ENCODE assay signal across 8 mouse cellular contexts in genomic region chr6:30173551-30174460, GRCm38 (mm10).
DNase-seq lines count a peak whose midpoint lies in the region; ATAC-seq and TF ChIP-seq lines count a peak whose summit lies in the region.

No protein-coding gene starts in this region.

- ATAC-seq in hindbrain, embryonic 16.5 days, result no peak
- peak; percentile 66 for ATAC-seq in liver, embryonic 11.5 days (replicated peaks; ENCODE audit: low FRiP score)

- DNase-seq in gastrocnemius, adult 2 months, result no peak
- no peak for DNase-seq in gastrocnemius, postnatal 4 days (ENCODE audit: low spot score in 2 of 2)
- no peak for DNase-seq in liver, embryonic 11.5 days (ENCODE audit: low spot score)
- peak; percentile 55 for DNase-seq in neural tube, embryonic 10.5 days (ENCODE audit: extremely low spot score, low spot score)
- peak; percentile 65 to 66 for DNase-seq in urinary bladder, postnatal 36 days (ENCODE audit: low spot score in 2 of 2)
- DNase-seq in left cerebral cortex, postnatal 36 days (ENCODE audit: low spot score in 2 of 2), result no peak

- H3K9ac ChIP-seq in hindbrain, embryonic 16.5 days (ENCODE audit: low read depth, low read length), result no peak overlapping the region
- H3K9ac ChIP-seq in liver, embryonic 11.5 days (ENCODE audit: low read depth, low read length), result no peak overlapping the region; the same call in none of the 2 replicates

- no peaks in the 10 kb centered on the region for H3K9me3 ChIP-seq in hindbrain, embryonic 16.5 days (ENCODE audit: control insufficient read depth, low read length)
- H3K9me3 ChIP-seq in liver, embryonic 11.5 days (ENCODE audit: control insufficient read depth, low read length), result no peaks in the 10 kb centered on the region

- intact Hi-C loops in gastrocnemius, adult 2 months (cut with DNase I), result no loop called here
- intact Hi-C loops in left cerebral cortex, postnatal 36 days (cut with DNase I), result no loop called here

- no peak for TF ChIP-seq CTCF in gastrocnemius, adult 2 months (IDR thresholded peaks at IDR 0.05)
- TF ChIP-seq CTCF in bone marrow macrophage, adult 2 months (IDR thresholded peaks at IDR 0.05; ENCODE audit: low read depth, low read length), result no peak

- H3K27ac ChIP-seq in gastrocnemius, adult 2 months, result no peak overlapping the region
- H3K27ac ChIP-seq in bone marrow macrophage, adult 2 months (ENCODE audit: insufficient read depth, low read depth, low read length), result no peak overlapping the region
- no peak overlapping the region for H3K27ac ChIP-seq in hindbrain, embryonic 16.5 days (ENCODE audit: low read depth, low read length)
- H3K27ac ChIP-seq in liver, embryonic 11.5 days (ENCODE audit: low read depth, low read length), result no peak overlapping the region

- under 1% methylated on average over 60 of the region's 80 CpGs for WGBS in hindbrain, embryonic 16.5 days
- 2% methylated on average over 77 of the region's 80 CpGs for WGBS in liver, embryonic 11.5 days

- peaks cover 66% of the 10 kb centered on the region for H3K27me3 ChIP-seq in hindbrain, embryonic 16.5 days (replicated peaks; ENCODE audit: control insufficient read depth, insufficient read depth, low read length)
- H3K27me3 ChIP-seq in liver, embryonic 11.5 days (replicated peaks; ENCODE audit: control insufficient read depth, insufficient read depth, low read length), result peaks cover 99% of the 10 kb centered on the region

- no peaks in the 10 kb centered on the region for H3K36me3 ChIP-seq in hindbrain, embryonic 16.5 days (ENCODE audit: control insufficient read depth, insufficient read depth, low read length)
- no peaks in the 10 kb centered on the region for H3K36me3 ChIP-seq in liver, embryonic 11.5 days (ENCODE audit: control insufficient read depth, insufficient read depth, low read length)

- H3K4me3 ChIP-seq in gastrocnemius, adult 2 months, result peak overlapping the region; percentile 67
- peak overlapping the region; percentile 30 for H3K4me3 ChIP-seq in bone marrow macrophage, adult 2 months (ENCODE audit: insufficient read depth, low read length)
- H3K4me3 ChIP-seq in hindbrain, embryonic 16.5 days (ENCODE audit: low read length), result peak overlapping the region; percentile 19
- peak overlapping the region; percentile 50 for H3K4me3 ChIP-seq in liver, embryonic 11.5 days (ENCODE audit: low read depth, low read length)

- no peak for TF ChIP-seq POLR2A in bone marrow macrophage, adult 2 months (IDR thresholded peaks at IDR 0.05; ENCODE audit: borderline replicate concordance, low read depth, low read length)

- H3K4me1 ChIP-seq in bone marrow macrophage, adult 2 months (ENCODE audit: control insufficient read depth, insufficient read depth, low read length), result 0 out of 2 replicates have a peak, but pooled peaks cover 8% of the 10 kb centered on the region
- peaks cover 22% of the 10 kb centered on the region for H3K4me1 ChIP-seq in hindbrain, embryonic 16.5 days (ENCODE audit: control insufficient read depth, insufficient read depth, low read depth, low read length)
- peaks cover 24% of the 10 kb centered on the region for H3K4me1 ChIP-seq in liver, embryonic 11.5 days (replicated peaks; ENCODE audit: control insufficient read depth, insufficient read depth, low read length)

- H3K4me2 ChIP-seq in hindbrain, embryonic 16.5 days (ENCODE audit: low read length), result peak overlapping the region; percentile 31
- H3K4me2 ChIP-seq in liver, embryonic 11.5 days, result peak overlapping the region; percentile 78

Comparison
In these comparisons a context has a peak if more than half of its experiments do, and no peak if none do; other contexts are left out.
1. DNase-seq: peak in neural tube, embryonic 10.5 days (single experiment) and urinary bladder, postnatal 36 days (2 of 2); none in gastrocnemius, adult 2 months (single experiment), gastrocnemius, postnatal 4 days (0 of 2), liver, embryonic 11.5 days (single experiment) and left cerebral cortex, postnatal 36 days (0 of 2).
2. Peak in every context shown above with its lines, with median percentiles within 50 percentile points of each other: H3K4me3 ChIP-seq.